Mouse (Mus musculus) MEL (cell line): ENCODE data around the gene Zc2hc1b. TPM values are rescaled to one million over a fixed set of nuclear protein-coding genes. Genes with fewer than 3 reads are reported as not detected.

Experiments
- DNase-seq: peaks from one replicate; pipeline ENCODE4 v3.0.0; 2011; ENCODE audit warnings: low read depth, low spot score
- H3K27ac ChIP-seq: 2 replicates; pipeline ENCODE4 v1.5.1; 2012; ENCODE audit warnings: low read depth, mild to moderate bottlenecking, control low read depth, low read length, moderate library complexity; ENCODE audit not compliant: control insufficient read depth
- H3K27me3 ChIP-seq, 2 experiments: fragments of 150-350 bp in 1 of 2; sonication (generic) in 1 of 2; 2 replicates each; pipeline ENCODE4 v1.6.1; 2012; ENCODE audit warnings: low read length in 2 of 2, mild to moderate bottlenecking in 2 of 2, improper control_type of control experiment in 1 of 2, moderate library complexity in 1 of 2; ENCODE audit not compliant: insufficient read depth in 2 of 2, control insufficient read depth in 1 of 2
- H3K36me3 ChIP-seq, 2 experiments: 2 replicates each; pipeline ENCODE4 v1.6.1; 2012 to 2014; ENCODE audit warnings: low read length in 2 of 2, improper control_type of control experiment in 1 of 2, inconsistent platforms in 1 of 2, mild to moderate bottlenecking in 1 of 2; ENCODE audit not compliant: insufficient read depth in 2 of 2, control insufficient read depth in 1 of 2
- H3K4me1 ChIP-seq, 2 experiments: fragments of 150-350 bp in 1 of 2; sonication (generic) in 1 of 2; 2 replicates each; pipeline ENCODE4 v1.6.1; 2012; ENCODE audit warnings: low read length in 2 of 2, improper control_type of control experiment in 1 of 2, mild to moderate bottlenecking in 1 of 2; ENCODE audit not compliant: insufficient read depth in 2 of 2, control insufficient read depth in 1 of 2
- H3K4me3 ChIP-seq, 2 experiments: fragments of 150-350 bp in 1 of 2; sonication (generic) in 1 of 2; 2 replicates each; pipeline ENCODE4 v1.5.1; 2012; ENCODE audit warnings: low read depth in 2 of 2, low read length in 2 of 2, mild to moderate bottlenecking in 2 of 2, moderate library complexity in 2 of 2, control low read depth in 1 of 2, improper control_type of control experiment in 1 of 2; ENCODE audit not compliant: control insufficient read depth in 1 of 2, insufficient read depth in 1 of 2
- H3K79me2 ChIP-seq: 2 replicates; pipeline ENCODE4 v1.6.1; 2012; ENCODE audit warnings: mild to moderate bottlenecking, low read length, moderate library complexity; ENCODE audit not compliant: control insufficient read depth, poor library complexity, insufficient read depth
- H3K9ac ChIP-seq: 2 replicates; pipeline ENCODE4 v1.6.1; 2012; ENCODE audit warnings: low read depth, mild to moderate bottlenecking, control low read depth, low read length, moderate library complexity; ENCODE audit not compliant: control insufficient read depth, poor library complexity, severe bottlenecking
- H3K9me3 ChIP-seq: fragments of 150-350 bp; sonication (generic); replicated peaks from 2 replicates; pipeline ENCODE4 v1.6.1; 2012; ENCODE audit warnings: mild to moderate bottlenecking, low read length, improper control_type of control experiment, moderate library complexity; ENCODE audit not compliant: insufficient read depth
- CHD1 ChIP-seq: IDR thresholded peaks from 2 replicates; pipeline ENCODE4 v1.6.1; 2012; ENCODE audit warnings: low read depth, mild to moderate bottlenecking, inconsistent platforms, low read length, improper control_type of control experiment
- ELF1 ChIP-seq: IDR thresholded peaks from 2 replicates; pipeline ENCODE4 v1.6.1; 2014; ENCODE audit warnings: low read depth, mild to moderate bottlenecking, inconsistent platforms, low read length, improper control_type of control experiment, moderate library complexity
- EP300 ChIP-seq, 2 experiments: IDR thresholded peaks; 2 replicates each; pipeline ENCODE4 v1.6.1; 2011; ENCODE audit warnings: improper control_type of control experiment in 2 of 2, low read length in 2 of 2, low read depth in 1 of 2, mild to moderate bottlenecking in 1 of 2
- GABPA ChIP-seq: IDR thresholded peaks from 2 replicates; pipeline ENCODE4 v1.6.1; 2012; ENCODE audit warnings: low read depth, mild to moderate bottlenecking, inconsistent platforms, low read length, improper control_type of control experiment, moderate library complexity
- GATA1 ChIP-seq: IDR thresholded peaks from 2 replicates; pipeline ENCODE4 v1.6.1; 2011; ENCODE audit warnings: low read depth, low read length, improper control_type of control experiment
- HCFC1 ChIP-seq: IDR thresholded peaks from 2 replicates; pipeline ENCODE4 v1.6.1; 2012; ENCODE audit warnings: low read depth, mild to moderate bottlenecking, inconsistent platforms, low read length, improper control_type of control experiment, moderate library complexity
- KAT2A ChIP-seq: conservative IDR thresholded peaks from 2 replicates; pipeline ENCODE4 v1.6.1; 2012; ENCODE audit warnings: low read depth, low read length, improper control_type of control experiment, inconsistent platforms
- MAX ChIP-seq: IDR thresholded peaks from 2 replicates; pipeline ENCODE4 v1.6.1; 2011; ENCODE audit warnings: low read length, improper control_type of control experiment
- MEF2A ChIP-seq: IDR thresholded peaks from 2 replicates; pipeline ENCODE4 v1.6.1; 2014; ENCODE audit warnings: low read depth, mild to moderate bottlenecking, inconsistent platforms, low read length, improper control_type of control experiment; ENCODE audit not compliant: poor library complexity, insufficient replicate concordance, severe bottlenecking; ENCODE audit errors: extremely low read depth
- MXI1 ChIP-seq: IDR thresholded peaks from 2 replicates; pipeline ENCODE4 v1.6.1; 2011; ENCODE audit warnings: mild to moderate bottlenecking, low read depth, low read length, improper control_type of control experiment
- NELFE ChIP-seq: IDR thresholded peaks from 2 replicates; pipeline ENCODE4 v1.6.1; 2011; ENCODE audit warnings: low read depth, low read length, improper control_type of control experiment
- POLR2AphosphoS2 ChIP-seq: IDR thresholded peaks from 2 replicates; pipeline ENCODE4 v1.6.1; 2011; ENCODE audit warnings: low read length, improper control_type of control experiment
- SIN3A ChIP-seq: IDR thresholded peaks from 2 replicates; pipeline ENCODE4 v1.6.1; 2012; ENCODE audit warnings: low read length, improper control_type of control experiment, inconsistent platforms
- TAL1 ChIP-seq: IDR thresholded peaks from 2 replicates; pipeline ENCODE4 v1.6.1; 2012; ENCODE audit warnings: mild to moderate bottlenecking, inconsistent platforms, low read length, moderate library complexity, mixed read lengths
- UBTF ChIP-seq: IDR thresholded peaks from 2 replicates; pipeline ENCODE4 v1.6.1; 2012; ENCODE audit warnings: low read depth, mild to moderate bottlenecking, inconsistent platforms, low read length, improper control_type of control experiment, moderate library complexity, borderline replicate concordance; ENCODE audit not compliant: insufficient read depth
- USF1 ChIP-seq: IDR thresholded peaks from 2 replicates; pipeline ENCODE4 v1.6.1; 2014; ENCODE audit warnings: low read depth, mild to moderate bottlenecking, inconsistent platforms, low read length, improper control_type of control experiment, moderate library complexity
- ZKSCAN1 ChIP-seq: IDR thresholded peaks from 2 replicates; pipeline ENCODE4 v1.6.1; 2012; ENCODE audit warnings: low read depth, mild to moderate bottlenecking, inconsistent platforms, low read length, improper control_type of control experiment, moderate library complexity
- ZNF384 ChIP-seq: IDR thresholded peaks from 2 replicates; pipeline ENCODE4 v1.6.1; 2012; ENCODE audit warnings: low read depth, mild to moderate bottlenecking, inconsistent platforms, low read length, improper control_type of control experiment
- polyA plus RNA-seq, 2 experiments: library from polyadenylated mRNA; stranded (reverse) in 1 of 2; unstranded in 1 of 2; fragments of >175 nt in 1 of 2; fragments of >200 nt in 1 of 2; gene quantifications; 2 replicates each; pipeline versions ENCODE4 v1.2.1 to v1.2.4; 2012; ENCODE audit warnings: low replicate concordance in 2 of 2, low read depth in 1 of 2; ENCODE audit not compliant: insufficient read length in 2 of 2, insufficient read depth in 1 of 2, missing spikeins in 1 of 2
- total RNA-seq: library from RNA; depleted of rRNA; stranded (reverse); fragments of 300-350 nt; gene quantifications from 2 replicates; pipeline ENCODE4 v1.2.3, GENCODE M21; 2012

Gene Zc2hc1b
- total and polyA plus RNA-seq, 3 experiments, result 0.07 TPM; not detected in 2

GRCm38 (mm10) chr10:13113641-13114040 is 64.2 kb downstream of the Zc2hc1b start:
- Histone ChIP-seq H3K9me3 (no peaks in the 10 kb centered on the region), H3K79me2 (no peaks in the 10 kb centered on the region), H3K27ac (no peak overlapping the region), H3K4me1 (no peaks in the 10 kb centered on the region), H3K9ac (no peak overlapping the region), H3K27me3 (peaks cover under 1 to 3% of the 10 kb centered on the region in 2 experiments; a peak in 3 of 4 replicates), H3K4me3 (no peak overlapping the region), H3K36me3 (no peaks in the 10 kb centered on the region)
- no peak for TF ChIP-seq UBTF
- no peak for TF ChIP-seq CHD1
- DNase-seq, result no peak

GRCm38 (mm10) chr10:13112849-13113248 is 65.0 kb downstream of the Zc2hc1b start:
- no peak overlapping the region for H3K27ac ChIP-seq
- DNase-seq, result no peak
- peaks cover 2 to 3% of the 10 kb centered on the region in 2 experiments; a peak in 3 of 4 replicates for H3K27me3 ChIP-seq
- no peaks in the 10 kb centered on the region for H3K4me1 ChIP-seq
- TF ChIP-seq HCFC1 (no peak), MAX (no peak), NELFE (no peak), MXI1 (no peak)
- no peaks in the 10 kb centered on the region for H3K9me3 ChIP-seq
- no peaks in the 10 kb centered on the region for H3K79me2 ChIP-seq
- H3K4me3 ChIP-seq, result no peak overlapping the region
- H3K36me3 ChIP-seq, result no peaks in the 10 kb centered on the region
- H3K9ac ChIP-seq, result no peak overlapping the region

- no peak for TF ChIP-seq GABPA
- no peak for TF ChIP-seq POLR2AphosphoS2
- no peak for TF ChIP-seq TAL1
- no peak for TF ChIP-seq ELF1
- no peak for TF ChIP-seq MEF2A
- TF ChIP-seq GATA1, result no peak
- TF ChIP-seq EP300 (IDR thresholded peaks at IDR 0.05; ENCODE audit: low read depth in 1 of 2, low read length in 2 of 2), result no peak
- no peak for TF ChIP-seq KAT2A
- no peak for TF ChIP-seq SIN3A
- TF ChIP-seq HCFC1, result no peak
- TF ChIP-seq ZKSCAN1, result no peak
- TF ChIP-seq ZNF384, result no peak
- TF ChIP-seq USF1, result no peak
- Histone ChIP-seq H3K9ac (no peak overlapping the region), H3K9me3 (no peaks in the 10 kb centered on the region), H3K36me3 (no peaks in the 10 kb centered on the region), H3K4me3 (no peak overlapping the region), H3K27ac (no peak overlapping the region), H3K79me2 (no peaks in the 10 kb centered on the region), H3K27me3 (peaks cover 3% of the 10 kb centered on the region in 2 experiments), H3K4me1 (no peaks in the 10 kb centered on the region)
- DNase-seq, result no peak
Measured at GRCm38 (mm10) chr10:13109781-13110180, 68.0 kb downstream of the Zc2hc1b start.
